10 mouse cellular contexts compared by ENCODE assay signal in the genomic region with DNA sequence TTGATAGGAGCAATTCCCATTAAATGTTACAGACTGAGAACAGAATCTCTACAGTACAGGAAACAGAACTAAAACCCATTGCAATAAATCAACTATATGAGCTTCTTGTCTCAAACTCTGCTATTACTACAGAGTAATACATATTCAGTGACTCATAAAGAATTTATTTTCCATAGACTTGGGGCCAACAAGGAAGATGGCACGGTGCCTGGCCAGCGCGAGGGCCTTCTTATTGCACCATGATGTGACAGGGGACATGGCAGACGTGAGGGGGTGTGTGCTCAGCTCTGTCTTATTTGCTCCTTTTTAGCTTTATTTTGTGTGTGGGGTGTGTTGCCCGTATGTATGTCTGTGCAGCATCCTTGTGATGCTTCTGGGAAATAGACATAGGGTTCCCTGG. TPM values are rescaled to one million over a fixed set of nuclear protein-coding genes. Genes with fewer than 3 reads are reported as not detected.
DNase-seq lines count a peak whose midpoint lies in the region; TF ChIP-seq lines count a peak whose summit lies in the region.
"Had no signal": no experiment of that assay in that cellular context is flagged by ENCODE, and none has a peak within 500 bp of the region (broad histone marks: within the 10 kb centered on the region; RNA-seq: fewer than 3 reads in every experiment).

No protein-coding gene starts in this region.

- 19% methylated on average over 5 of the region's 5 CpGs for WGBS in small intestine, adult 2 months

- DNase-seq in kidney, postnatal 4 days, result peak; percentile 54 to 61
- no peak for DNase-seq in kidney, adult 9 months
- DNase-seq in NIH3T3 (ENCODE audit: low read depth), result peak; percentile 93
- DNase-seq in adrenal gland, postnatal 14 days, result peak; percentile 86
- DNase-seq in cerebellum, postnatal 25 days, result no peak
- DNase-seq in cerebellum, adult 8-10 months, result no peak
- DNase-seq: heart, postnatal 36 days; thymus, postnatal 14 days had no signal

- no peak for TF ChIP-seq POLR2A in small intestine, adult 2 months (IDR thresholded peaks at IDR 0.05; ENCODE audit: low read depth, low read length)

- H3K4me1 ChIP-seq in small intestine, adult 2 months (ENCODE audit: control insufficient read depth, insufficient read depth, insufficient read length, low read length), result peaks cover 18% of the 10 kb centered on the region; the same call in 1 of the 2 replicates

- no peak overlapping the region for H3K4me3 ChIP-seq in small intestine, adult 2 months (ENCODE audit: low read depth, low read length)
- H3K4me3 ChIP-seq: liver, embryonic 15.5 days had no signal

- H3K27ac ChIP-seq in small intestine, adult 2 months (ENCODE audit: insufficient read depth, low read depth, low read length), result peak overlapping the region; percentile 44
- H3K27ac ChIP-seq: liver, embryonic 15.5 days had no signal

- H3K27me3 ChIP-seq in small intestine, adult 2 months (ENCODE audit: control insufficient read depth, insufficient read depth, low read length), result no peaks in the 10 kb centered on the region
- H3K27me3 ChIP-seq: liver, embryonic 15.5 days had no signal

- TF ChIP-seq CTCF in small intestine, adult 2 months (IDR thresholded peaks at IDR 0.05; ENCODE audit: extremely low read depth, insufficient read length, insufficient replicate concordance, low read depth, low read length), result no peak

- no peaks in the 10 kb centered on the region for H3K36me3 ChIP-seq in small intestine, adult 2 months (ENCODE audit: control insufficient read depth, insufficient read depth, low read length)
- H3K36me3 ChIP-seq: liver, embryonic 15.5 days had no signal

RNA-seq across cellular contexts. Expression of gene Stk24, which starts 37.8 kb away (rescaled TPM):
- total RNA-seq in adrenal gland, postnatal 14 days (2021), result 93.2 and 95.8 TPM in 2 replicates
- 20.4 and 35.4 TPM in 2 replicates for polyA plus RNA-seq in small intestine, adult 2 months (2012; rRNA removed)

Comparison
In these comparisons a context has a peak if more than half of its experiments do, and no peak if none do; other contexts are left out.
1. DNase-seq: peak in kidney, postnatal 4 days (2 of 2), NIH3T3 (single experiment) and adrenal gland, postnatal 14 days (single experiment); none in kidney, adult 9 months (single experiment), cerebellum, postnatal 25 days (0 of 2) and cerebellum, adult 8-10 months (single experiment).